Mouse (Mus musculus) bone marrow, adult 2 months (tissue): ENCODE measurements around the gene Ddc.

Source experiments
- CTCF ChIP-seq: fragments of 200-500 bp; IDR thresholded peaks from 2 replicates; pipeline ENCODE4 v1.5.1; 2011; ENCODE audit warnings: low read length, control low read depth; ENCODE audit not compliant: control insufficient read depth, insufficient read depth
- POLR2A ChIP-seq: fragments of 200-500 bp; IDR thresholded peaks from 2 replicates; pipeline ENCODE4 v1.6.1; 2011; ENCODE audit warnings: low read depth, mild to moderate bottlenecking, control low read depth, low read length, borderline replicate concordance; ENCODE audit not compliant: control insufficient read depth

GRCm38 (mm10) chr11:11940833-11941681, 43.1 kb upstream of the Ddc start:
- no peak for TF ChIP-seq CTCF
- TF ChIP-seq POLR2A: no peak
